Mouse (Mus musculus): Measurements from ENCODE around the gene Rpl41. TPM values are rescaled to one million over a fixed set of nuclear protein-coding genes. Genes with fewer than 3 reads are reported as not detected.
"Not testable (repeated sequence)": the region's sequence is repeated elsewhere in the genome, so short reads cannot be mapped to it uniquely, and the experiment has no call there.

The Rpl41 gene
- total RNA-seq, 1 experiment from 2014 or later: 2,671 TPM

- no peak for DNase-seq
Observed at GRCm38 (mm10) chr10:128556286-128556685, 7.2 kb upstream of the Rpl41 start.

DNA sequence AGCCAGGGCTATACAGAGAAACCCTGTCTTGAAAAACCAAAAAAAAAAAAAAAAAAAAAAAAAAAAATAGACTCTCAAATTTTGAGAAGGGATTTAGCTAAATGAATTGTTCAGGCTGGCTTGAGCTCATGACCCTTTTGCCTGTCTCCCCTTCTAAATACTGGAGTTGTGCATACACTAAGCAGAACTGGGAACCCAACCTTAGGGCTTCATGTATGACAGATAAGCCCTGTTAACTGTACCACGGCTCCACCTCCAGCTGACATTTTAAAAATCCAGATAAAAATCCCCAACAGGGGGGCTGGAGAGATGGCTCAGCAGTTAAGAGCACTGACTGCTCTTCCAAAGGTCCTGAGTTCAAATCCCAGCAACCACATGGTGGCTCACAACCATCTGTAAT lies 6.5 kb upstream of the Rpl41 start:
- not testable (repeated sequence) for DNase-seq

- DNase-seq: not testable (repeated sequence)
Observed at GRCm38 (mm10) chr10:128550144-128550823, 1.2 kb upstream of the Rpl41 start.

GRCm38 (mm10) chr10:128549682-128550057 lies 565 bp upstream of the Rpl41 start:
- DNase-seq: peak; percentile 8

DNA sequence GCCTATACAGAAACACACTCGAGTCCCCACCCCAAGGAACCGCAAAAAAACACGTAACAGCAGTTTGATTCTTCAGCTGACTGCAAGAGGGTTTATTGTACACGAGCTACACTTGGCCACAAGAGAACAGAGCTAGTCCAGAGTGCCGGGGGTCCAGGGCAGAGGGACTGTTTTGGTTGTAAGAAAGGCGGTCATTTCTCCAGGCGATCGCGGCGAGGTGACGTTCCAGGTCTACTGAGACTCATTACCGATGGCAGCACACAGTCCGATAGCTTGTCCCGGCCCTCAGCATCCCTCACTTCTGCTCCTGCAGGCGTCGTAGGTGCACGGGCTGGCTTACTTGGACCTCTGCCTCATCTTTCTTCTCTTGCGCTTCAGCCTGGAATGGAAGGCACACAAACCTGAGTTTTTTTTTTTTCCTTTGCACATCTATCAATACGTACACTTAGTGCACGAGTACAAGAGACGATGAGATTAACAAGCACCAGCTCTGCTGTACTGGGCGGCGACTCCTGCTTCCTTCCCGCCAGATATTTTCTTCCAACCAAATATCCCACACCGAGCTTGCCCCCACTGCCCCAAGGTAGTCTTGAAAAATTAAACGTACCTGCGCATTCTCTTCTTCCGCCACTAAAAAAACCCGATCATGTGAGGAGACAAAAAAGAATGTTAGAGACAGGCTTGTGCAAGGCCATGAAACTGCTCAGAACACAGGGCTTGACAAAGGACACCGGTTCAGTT lies 884 bp downstream of the Rpl41 start:
- not testable (repeated sequence) for DNase-seq

GRCm38 (mm10) chr10:128547361-128548032 lies 1.6 kb downstream of the Rpl41 start, which contains the start of gene Zc3h10:
Gene Zc3h10, minus strand, starts transcription at chr10:128547774.
- peak; percentile 88 for DNase-seq

- DNase-seq: no peak
Observed at GRCm38 (mm10) chr10:128546787-128547186, 2.3 kb downstream of the Rpl41 start.

DNA sequence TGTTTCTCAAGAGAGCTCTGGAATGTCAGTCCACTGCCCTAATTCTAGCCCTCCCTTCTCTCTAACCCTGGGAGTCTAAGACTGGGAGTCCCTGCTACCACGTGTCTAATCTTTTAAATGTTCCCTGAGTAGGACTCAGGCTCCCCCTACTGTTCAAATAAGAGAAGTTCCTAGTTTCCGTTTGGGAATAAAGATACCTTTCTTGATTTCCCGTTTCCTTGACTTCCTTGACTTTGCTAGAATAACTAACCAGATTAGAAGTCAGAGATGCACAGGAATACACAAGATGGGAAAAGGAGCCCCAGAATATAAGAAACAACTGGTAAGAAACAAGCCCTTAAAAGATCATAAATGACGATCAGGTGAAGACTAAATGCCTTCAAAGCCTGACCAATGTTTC lies 2.7 kb downstream of the Rpl41 start:
- DNase-seq: no peak

DNA sequence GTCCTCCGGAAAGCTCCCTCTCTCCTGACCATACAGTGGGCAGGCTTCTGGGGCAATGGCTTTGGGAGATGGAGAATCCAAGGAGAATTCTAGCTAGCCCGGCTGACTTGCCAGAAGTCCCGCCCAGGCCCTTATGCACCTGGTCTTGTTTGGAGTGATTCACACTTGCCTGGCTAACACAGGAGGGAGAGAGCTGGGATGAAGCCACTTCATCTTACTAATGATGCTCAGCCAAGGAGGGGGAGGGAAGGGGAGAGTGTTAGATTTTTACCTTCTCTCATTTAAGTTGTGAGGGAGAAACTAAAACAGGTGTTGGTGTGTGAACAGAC lies 3.6 kb downstream of the Rpl41 start:
- DNase-seq: no peak

DNA sequence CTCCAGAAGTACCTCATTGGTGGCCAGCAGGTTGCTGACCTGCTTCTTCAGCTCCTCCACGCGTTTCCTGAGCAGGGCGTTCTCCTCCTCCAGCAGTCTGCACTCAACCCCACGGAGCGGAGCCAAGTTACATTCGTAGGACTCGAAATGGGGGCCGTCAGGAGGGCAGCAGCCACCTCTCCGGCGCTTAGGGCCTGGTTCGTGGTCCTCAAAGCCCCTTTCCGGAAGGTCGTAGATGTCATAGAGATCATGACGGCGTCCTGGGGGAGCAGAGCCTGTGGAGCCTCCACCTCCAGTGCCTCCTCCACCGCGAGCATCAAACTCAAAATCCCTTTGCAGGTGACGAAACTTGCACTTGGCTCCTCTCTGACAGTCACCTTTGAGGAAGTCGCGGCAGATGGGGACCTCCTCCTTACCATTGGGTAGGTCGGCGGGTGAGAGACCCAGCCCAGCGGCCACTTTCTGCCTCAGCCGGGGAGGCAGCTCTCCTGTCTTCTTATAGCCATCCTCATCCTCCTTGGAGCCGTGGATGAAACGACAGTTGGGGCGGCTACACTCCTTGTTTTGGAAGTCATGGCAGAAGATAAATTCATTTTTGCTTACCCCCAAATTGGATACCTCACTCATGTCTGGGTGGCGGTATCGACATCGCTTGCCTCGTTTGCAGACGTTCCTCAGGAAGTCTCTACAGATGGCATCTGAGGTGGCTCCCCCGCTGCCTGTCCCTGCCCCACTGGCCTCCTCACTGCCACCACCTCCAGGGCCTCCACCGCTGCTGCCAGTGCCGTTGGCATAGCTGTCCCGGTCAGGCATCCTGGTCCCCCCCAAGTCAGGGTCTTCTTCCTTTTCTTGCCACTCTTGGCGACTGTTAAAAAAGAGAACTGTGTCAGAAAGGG lies 4.2 kb downstream of the Rpl41 start:
- DNase-seq: no peak

DNA sequence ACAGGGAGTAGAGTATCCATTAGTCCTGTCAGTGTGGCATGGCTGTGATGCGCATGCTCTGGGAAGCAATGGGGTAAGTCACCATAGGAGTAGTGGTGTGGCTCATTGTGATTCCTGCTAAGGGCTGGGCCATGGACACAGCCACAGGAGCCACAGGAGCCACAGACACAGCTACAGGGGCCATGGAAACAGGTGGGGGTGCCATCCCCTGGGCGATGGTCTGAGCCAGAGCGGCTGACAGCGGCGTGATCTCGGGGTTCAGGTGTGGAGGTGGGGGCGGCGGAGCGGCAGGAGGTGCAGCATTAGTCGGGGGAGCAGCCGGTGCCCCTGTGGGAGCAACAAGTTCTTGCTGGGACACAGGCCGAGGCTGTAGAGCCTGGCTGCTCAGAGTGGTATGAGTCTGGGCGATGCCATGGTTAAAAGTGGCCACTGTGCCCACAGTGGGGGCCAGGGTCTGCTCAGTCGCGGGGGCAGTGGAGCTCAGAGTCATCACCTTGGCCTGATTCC lies 4.9 kb downstream of the Rpl41 start:
- no peak for DNase-seq

DNA sequence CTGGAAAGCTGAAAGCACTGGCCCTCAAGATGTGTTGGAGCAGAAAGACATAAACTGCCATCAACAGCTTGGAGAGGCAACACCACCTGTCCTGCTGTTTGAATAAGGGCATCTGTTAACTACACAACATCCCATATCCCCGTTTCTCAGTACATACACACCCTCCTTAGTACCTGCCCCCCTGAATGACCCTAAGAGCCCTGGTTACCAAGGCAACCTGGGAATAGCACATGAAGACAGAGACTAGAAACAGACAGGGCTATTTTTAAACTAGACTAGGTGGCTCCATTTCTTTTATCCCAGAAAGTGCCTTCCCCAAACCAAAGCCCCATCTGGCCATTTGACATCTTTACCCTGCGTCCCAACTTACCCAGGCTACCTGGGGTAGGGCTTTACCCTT lies 6.0 kb downstream of the Rpl41 start:
- no peak for DNase-seq

- DNase-seq: no peak
Observed at GRCm38 (mm10) chr10:128538340-128538870, 10.7 kb downstream of the Rpl41 start.

GRCm38 (mm10) chr10:128536266-128536940 lies 12.7 kb downstream of the Rpl41 start:
- peak; percentile 80 for DNase-seq

GRCm38 (mm10) chr10:128535624-128536265 lies 13.4 kb downstream of the Rpl41 start:
- no peak for DNase-seq

DNA sequence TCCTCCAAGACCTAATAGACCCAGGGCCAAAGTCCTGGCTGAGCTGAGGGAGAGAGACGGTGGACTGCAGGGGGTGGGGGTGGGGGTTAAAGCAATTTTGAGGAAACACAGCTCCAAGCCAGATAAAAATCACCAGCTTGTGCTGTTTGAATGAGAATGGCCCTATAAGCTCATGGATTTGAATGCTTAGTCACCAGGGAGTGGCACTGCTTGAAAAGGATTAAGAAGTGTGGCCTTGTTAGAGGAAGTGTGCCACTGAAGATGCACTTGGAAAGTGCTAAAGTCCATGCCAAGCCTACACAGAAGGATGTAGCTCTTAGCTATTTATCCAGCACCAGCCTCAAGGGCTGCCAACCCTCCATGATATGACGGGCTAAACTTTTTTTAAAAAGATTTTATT lies 13.9 kb downstream of the Rpl41 start:
- DNase-seq: no peak

DNA sequence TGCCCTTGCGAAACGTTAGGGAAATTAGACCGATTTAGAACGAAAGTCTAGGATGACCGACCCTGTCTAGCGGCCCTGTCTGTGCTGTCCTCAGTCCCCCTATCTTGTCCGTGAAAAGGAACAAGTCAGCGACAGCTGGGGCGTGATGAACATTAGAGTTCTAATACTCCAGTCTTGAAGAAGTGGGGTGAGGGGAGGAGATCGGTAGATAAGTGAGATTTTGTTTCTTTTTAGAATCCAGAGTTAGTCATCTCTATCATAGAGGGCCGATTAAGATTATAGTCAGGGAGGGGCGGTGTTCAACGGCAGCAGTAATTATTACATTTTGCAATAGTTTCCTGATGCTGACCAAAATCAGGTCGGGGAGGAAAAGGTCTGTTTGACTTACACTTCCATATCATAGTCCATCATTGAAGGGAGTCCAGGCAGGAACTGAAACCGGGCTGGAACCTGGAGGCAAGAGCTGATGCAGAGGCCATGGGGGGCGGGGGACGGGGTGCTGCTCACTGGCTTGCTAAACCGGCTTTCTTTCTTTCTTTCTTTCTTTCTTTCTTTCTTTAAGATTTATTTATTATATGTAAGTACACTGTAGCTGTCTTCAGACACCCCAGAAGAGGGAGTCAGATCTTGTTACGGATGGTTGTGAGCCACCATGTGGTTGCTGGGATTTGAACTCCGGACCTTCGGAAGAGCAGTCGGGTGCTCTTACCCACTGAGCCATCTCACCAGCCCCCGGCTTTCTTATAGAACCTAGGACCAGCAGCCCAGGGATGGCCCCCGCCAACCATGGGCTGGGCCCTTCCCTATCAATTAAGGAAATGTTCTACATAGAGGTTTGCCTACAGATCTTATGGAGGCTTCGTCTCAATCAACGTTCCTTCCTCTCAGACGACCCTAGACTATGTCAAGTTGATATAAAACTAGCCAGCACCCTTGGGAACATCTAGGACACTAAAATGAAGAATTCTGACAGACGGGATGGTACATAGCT lies 22.4 kb downstream of the Rpl41 start:
- DNase-seq: no peak

- DNase-seq: peak; percentile 93
Observed at GRCm38 (mm10) chr10:128525671-128526308, 23.3 kb downstream of the Rpl41 start, which contains the start of gene Esyt1. Gene Esyt1, minus strand, starts transcription at chr10:128525871.
